Mouse (Mus musculus): ENCODE measurements around the gene Tomm40l. TPM values are rescaled to one million over a fixed set of nuclear protein-coding genes. Genes with fewer than 3 reads are reported as not detected.
"Not testable (repeated sequence)": the region's sequence is repeated elsewhere in the genome, so short reads cannot be mapped to it uniquely, and the experiment has no call there.

Tomm40l gene
- polyA plus RNA-seq, 1 experiment from 2014 or later: 19.3 TPM

GRCm38 (mm10) chr1:171248386-171249226 lies 26.3 kb upstream of the Tomm40l start:
- Histone ChIP-seq H3K27me3 (peaks cover 46% of the 10 kb centered on the region), H3K27ac (peak overlapping the region; percentile 84; the same call in 1 of the 2 replicates), H3K9ac (peak overlapping the region; percentile 90; the same call in 1 of the 2 replicates), H3K36me3 (peaks cover 20% of the 10 kb centered on the region), H3K4me3 (replicated peaks) (no peak overlapping the region), H3K9me3 (replicated peaks) (no peaks in the 10 kb centered on the region), H3K4me2 (peak overlapping the region; percentile 88), H3K4me1 (replicated peaks) (peaks cover 50% of the 10 kb centered on the region)
- ATAC-seq (ENCODE audit: low read depth): no peak
- DNase-seq: no peak
- 36% methylated on average over 3 of the region's 3 CpGs for WGBS (ENCODE audit: insufficient replicate concordance)

GRCm38 (mm10) chr1:171247916-171248315 lies 25.6 kb upstream of the Tomm40l start:
- Histone ChIP-seq H3K27ac (peak overlapping the region; percentile 84), H3K9ac (peak overlapping the region; percentile 90), H3K4me1 (replicated peaks) (peaks cover 50% of the 10 kb centered on the region), H3K4me3 (replicated peaks) (peak overlapping the region; percentile 83), H3K4me2 (peak overlapping the region; percentile 88), H3K9me3 (replicated peaks) (no peaks in the 10 kb centered on the region), H3K27me3 (peaks cover 39% of the 10 kb centered on the region), H3K36me3 (peaks cover 26% of the 10 kb centered on the region)
- 15% methylated on average over 4 of the region's 4 CpGs for WGBS (ENCODE audit: insufficient replicate concordance)
- ATAC-seq (ENCODE audit: low read depth) (no peak), DNase-seq (no peak)

DNA sequence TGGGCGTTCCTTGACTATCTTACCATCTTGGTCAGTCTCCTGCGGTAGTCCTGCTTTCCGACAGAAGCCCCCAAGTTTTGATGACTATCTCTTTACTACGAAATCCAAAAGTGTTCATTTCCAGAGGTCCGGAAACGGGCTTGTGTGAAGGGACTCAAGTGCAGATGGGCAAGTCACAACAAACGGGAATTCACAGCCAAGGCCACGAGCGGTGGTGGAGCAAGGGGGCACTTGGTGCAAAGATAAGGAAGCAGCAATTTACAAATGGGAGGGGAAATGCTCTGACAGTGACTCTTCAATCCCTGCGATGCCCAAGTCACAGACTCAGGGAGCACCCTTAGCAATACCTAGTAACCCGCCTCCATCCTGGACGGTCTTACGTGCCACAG lies 25.1 kb upstream of the Tomm40l start:
- DNase-seq: peak; percentile 46
- Histone ChIP-seq H3K9me3 (replicated peaks) (no peaks in the 10 kb centered on the region), H3K27ac (peak overlapping the region; percentile 84), H3K36me3 (peaks cover 31% of the 10 kb centered on the region), H3K9ac (peak overlapping the region; percentile 90), H3K27me3 (peaks cover 35% of the 10 kb centered on the region), H3K4me2 (peak overlapping the region; percentile 88), H3K4me1 (replicated peaks) (peaks cover 50% of the 10 kb centered on the region), H3K4me3 (replicated peaks) (peak overlapping the region; percentile 83)
- ATAC-seq (ENCODE audit: low read depth): peak; percentile 33; the same call in 1 of the 2 replicates
- WGBS (ENCODE audit: insufficient replicate concordance): 8% methylated on average over 13 of the region's 13 CpGs

DNA sequence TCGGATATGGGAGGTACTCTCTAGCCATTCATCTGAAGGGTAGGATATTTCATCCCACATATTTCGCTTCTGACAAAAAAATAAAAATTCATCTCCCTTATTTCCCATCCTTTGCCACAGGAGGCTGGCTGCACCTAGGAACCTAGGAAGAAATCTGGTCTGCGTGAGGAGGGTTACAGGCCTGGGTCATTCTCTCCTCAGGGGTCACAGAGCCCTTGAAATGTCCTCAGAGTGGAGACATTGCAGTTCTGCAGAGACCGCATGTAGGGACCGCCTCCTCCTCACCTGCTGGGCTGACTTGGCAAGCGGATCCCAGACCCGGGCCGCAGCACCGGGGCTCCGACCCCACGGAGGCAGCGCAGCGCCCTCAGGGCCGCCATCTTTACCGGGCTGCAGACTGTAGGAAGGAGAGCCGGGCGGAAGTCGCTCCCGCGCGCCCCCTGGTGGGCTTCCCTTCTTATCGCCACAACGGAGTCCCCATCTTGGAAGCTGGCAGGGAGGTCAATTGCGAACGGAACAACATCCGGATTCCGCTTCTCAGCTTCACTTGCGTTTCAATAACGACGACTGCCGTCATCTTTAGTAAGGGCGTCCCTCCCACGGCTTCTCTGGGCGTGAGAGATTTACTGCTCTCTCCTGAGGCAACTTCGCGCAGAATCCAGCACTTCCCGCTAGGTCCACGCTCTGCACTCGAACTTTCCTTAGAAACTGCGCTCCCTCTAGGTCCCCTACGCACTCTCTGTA lies 24.6 kb upstream of the Tomm40l start:
- peak; percentile 94 for DNase-seq
- under 1% methylated on average over 41 of the region's 41 CpGs for WGBS (ENCODE audit: insufficient replicate concordance)
- H3K36me3 ChIP-seq: peaks cover 37% of the 10 kb centered on the region
- ATAC-seq (ENCODE audit: low read depth): peak; percentile 93
- peaks cover 29% of the 10 kb centered on the region for H3K27me3 ChIP-seq
- peak overlapping the region; percentile 84 for H3K27ac ChIP-seq
- peaks cover 46% of the 10 kb centered on the region for H3K4me1 ChIP-seq (replicated peaks)
- H3K9ac ChIP-seq: peak overlapping the region; percentile 90
- no peaks in the 10 kb centered on the region for H3K9me3 ChIP-seq (replicated peaks)
- H3K4me2 ChIP-seq: peak overlapping the region; percentile 88
- peak overlapping the region; percentile 83 for H3K4me3 ChIP-seq (replicated peaks)

DNA sequence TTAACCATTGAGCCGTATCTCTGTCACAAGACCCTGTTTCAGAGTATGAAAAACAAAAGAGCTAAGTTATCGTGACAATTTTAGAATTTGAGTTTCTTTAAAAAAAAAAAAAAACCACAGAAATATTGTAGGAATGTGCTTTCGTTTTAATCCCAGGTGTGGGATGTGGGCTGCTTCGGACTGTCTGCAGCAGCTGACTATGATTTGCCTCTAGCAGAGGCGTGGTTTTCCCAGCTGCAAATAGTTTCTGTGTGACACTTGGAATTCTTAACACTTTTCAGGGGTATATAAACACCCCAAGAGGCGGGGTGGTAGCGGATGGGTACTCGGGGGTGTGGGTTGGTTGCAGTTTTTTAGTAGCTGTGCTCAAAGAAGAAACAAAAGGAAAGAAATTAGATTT lies 23.0 kb upstream of the Tomm40l start:
- Histone ChIP-seq H3K27ac (peak overlapping the region; percentile 73; the same call in 1 of the 2 replicates), H3K36me3 (peaks cover 50% of the 10 kb centered on the region), H3K27me3 (peaks cover 14% of the 10 kb centered on the region), H3K9me3 (replicated peaks) (no peaks in the 10 kb centered on the region), H3K4me3 (replicated peaks) (peak overlapping the region; percentile 83; the same call in 1 of the 2 replicates), H3K4me1 (replicated peaks) (peaks cover 37% of the 10 kb centered on the region), H3K9ac (peak overlapping the region; percentile 90; the same call in 1 of the 2 replicates), H3K4me2 (peak overlapping the region; percentile 88; the same call in 1 of the 2 replicates)
- DNase-seq (no peak), ATAC-seq (ENCODE audit: low read depth) (no peak)
- 80% methylated on average over 8 of the region's 8 CpGs for WGBS (ENCODE audit: insufficient replicate concordance)

DNA sequence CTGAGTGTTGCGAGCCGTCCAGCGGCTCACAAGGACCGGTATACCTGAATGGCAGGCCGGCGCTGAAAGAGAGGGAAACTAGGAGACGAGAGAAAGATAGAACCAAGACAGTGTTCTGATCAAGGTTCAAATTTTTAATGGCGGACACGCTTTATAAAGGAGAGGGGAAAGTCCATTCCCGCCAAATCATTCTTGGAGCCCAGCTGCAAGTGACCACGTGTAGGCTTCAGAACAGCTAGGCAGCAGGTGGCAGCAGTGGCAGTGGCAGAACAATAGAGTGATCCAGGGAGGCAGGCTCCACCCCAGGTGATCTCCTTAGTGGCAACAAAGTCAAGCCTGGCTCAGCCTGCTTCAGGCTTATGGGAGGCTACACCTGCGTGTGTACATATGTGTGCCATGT lies 19.6 kb upstream of the Tomm40l start:
- WGBS (ENCODE audit: insufficient replicate concordance): 84% methylated on average over 12 of the region's 12 CpGs
- H3K9ac ChIP-seq; H3K27ac ChIP-seq; H3K9me3 ChIP-seq (replicated peaks); H3K4me2 ChIP-seq; ATAC-seq (ENCODE audit: low read depth); DNase-seq; H3K4me3 ChIP-seq (replicated peaks); H3K27me3 ChIP-seq: not testable (repeated sequence)
- peaks cover 82% of the 10 kb centered on the region for H3K36me3 ChIP-seq
- H3K4me1 ChIP-seq (replicated peaks): peaks cover 34% of the 10 kb centered on the region

- Histone ChIP-seq H3K27ac (no peak overlapping the region), H3K36me3 (peaks cover 92% of the 10 kb centered on the region), H3K9me3 (replicated peaks) (no peaks in the 10 kb centered on the region), H3K4me3 (replicated peaks) (no peak overlapping the region), H3K27me3 (no peaks in the 10 kb centered on the region), H3K4me2 (no peak overlapping the region), H3K9ac (no peak overlapping the region), H3K4me1 (replicated peaks) (peaks cover 28% of the 10 kb centered on the region)
- DNase-seq (no peak), ATAC-seq (ENCODE audit: low read depth) (no peak)
- 87% methylated on average over 10 of the region's 10 CpGs for WGBS (ENCODE audit: insufficient replicate concordance)
Measured at GRCm38 (mm10) chr1:171240911-171241310, 18.6 kb upstream of the Tomm40l start.

GRCm38 (mm10) chr1:171239992-171240744 lies 17.9 kb upstream of the Tomm40l start:
- H3K4me2 ChIP-seq: no peak overlapping the region
- 77% methylated on average over 15 of the region's 15 CpGs for WGBS (ENCODE audit: insufficient replicate concordance)
- DNase-seq (no peak), ATAC-seq (ENCODE audit: low read depth) (no peak)
- H3K4me3 ChIP-seq (replicated peaks): no peak overlapping the region
- peaks cover 26% of the 10 kb centered on the region for H3K4me1 ChIP-seq (replicated peaks)
- H3K27ac ChIP-seq: no peak overlapping the region
- H3K27me3 ChIP-seq: no peaks in the 10 kb centered on the region
- peaks cover 92% of the 10 kb centered on the region for H3K36me3 ChIP-seq
- H3K9ac ChIP-seq: no peak overlapping the region
- H3K9me3 ChIP-seq (replicated peaks): no peaks in the 10 kb centered on the region

GRCm38 (mm10) chr1:171238463-171238862 lies 16.1 kb upstream of the Tomm40l start:
- DNase-seq (peak; percentile 53), ATAC-seq (ENCODE audit: low read depth) (peak; percentile 33; the same call in 1 of the 2 replicates)
- Histone ChIP-seq H3K4me3 (replicated peaks) (no peak overlapping the region), H3K9ac (no peak overlapping the region), H3K27ac (no peak overlapping the region), H3K27me3 (no peaks in the 10 kb centered on the region), H3K4me1 (replicated peaks) (peaks cover 33% of the 10 kb centered on the region), H3K9me3 (replicated peaks) (no peaks in the 10 kb centered on the region), H3K4me2 (no peak overlapping the region), H3K36me3 (peaks cover 94% of the 10 kb centered on the region)
- WGBS (ENCODE audit: insufficient replicate concordance): 65% methylated on average over 14 of the region's 14 CpGs

DNA sequence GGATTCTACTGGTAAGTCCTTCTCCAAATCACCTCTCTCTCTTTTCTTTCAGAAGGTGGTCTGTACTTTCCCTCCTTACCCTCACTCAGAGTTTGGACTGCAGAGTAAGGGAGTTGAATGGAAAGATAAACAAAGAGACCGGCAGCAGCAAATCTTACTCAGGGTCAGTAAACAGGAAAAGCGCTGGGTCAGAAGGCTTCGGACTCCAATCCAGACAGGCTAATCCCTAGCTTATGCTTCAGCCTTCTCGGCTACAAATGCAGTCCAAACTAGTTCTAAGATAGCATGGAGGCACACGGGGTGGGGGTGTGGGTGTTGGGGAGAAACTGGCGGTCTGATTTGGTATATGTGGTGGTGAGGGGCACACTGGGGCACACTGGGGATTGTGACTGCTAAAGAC lies 15.1 kb upstream of the Tomm40l start:
- Histone ChIP-seq H3K4me3 (replicated peaks) (no peak overlapping the region), H3K27me3 (no peaks in the 10 kb centered on the region), H3K36me3 (peaks cover 84% of the 10 kb centered on the region), H3K27ac (peak overlapping the region; percentile 43; the same call in 1 of the 2 replicates), H3K9me3 (replicated peaks) (no peaks in the 10 kb centered on the region), H3K4me2 (no peak overlapping the region), H3K9ac (no peak overlapping the region), H3K4me1 (replicated peaks) (peaks cover 44% of the 10 kb centered on the region)
- ATAC-seq (ENCODE audit: low read depth) (no peak), DNase-seq (no peak)
- WGBS (ENCODE audit: insufficient replicate concordance): 81% methylated on average over 6 of the region's 6 CpGs

- H3K4me3 ChIP-seq (replicated peaks): no peak overlapping the region
- 72% methylated on average over 4 of the region's 4 CpGs for WGBS (ENCODE audit: insufficient replicate concordance)
Measured at GRCm38 (mm10) chr1:171235791-171236190, 13.5 kb upstream of the Tomm40l start.

More at GRCm38 (mm10) chr1:171235791-171236190, 13.5 kb upstream of the Tomm40l start:
- no peaks in the 10 kb centered on the region for H3K9me3 ChIP-seq (replicated peaks)
- no peak for DNase-seq
- 0 out of 2 replicates have a peak, but pooled peaks cover 2% of the 10 kb centered on the region for H3K27me3 ChIP-seq
- H3K27ac ChIP-seq: no peak overlapping the region
- H3K4me1 ChIP-seq (replicated peaks): peaks cover 57% of the 10 kb centered on the region
- peaks cover 69% of the 10 kb centered on the region for H3K36me3 ChIP-seq
- no peak for ATAC-seq (ENCODE audit: low read depth)
- no peak overlapping the region for H3K4me2 ChIP-seq
- no peak overlapping the region for H3K9ac ChIP-seq

Measured in liver, embryonic 13.5 days (tissue).